Mouse (Mus musculus) limb, embryonic 11.5 days (tissue): ENCODE results near the gene Ripk1. TPM values are rescaled to one million over a fixed set of nuclear protein-coding genes. Genes with fewer than 3 reads are reported as not detected.
"Not testable (repeated sequence)": the region's sequence is repeated elsewhere in the genome, so short reads cannot be mapped to it uniquely, and the experiment has no call there.

ENCODE experiments used
- ATAC-seq: fragments of 200-750 bp; cut with Nextera tagmentation; 2 replicates; pipeline ENCODE4 v1.8.0; 2017; ENCODE audit warnings: low read depth; ENCODE audit not compliant: insufficient number of reproducible peaks, low FRiP score, low TSS enrichment
- DNase-seq: peaks from one replicate; pipeline ENCODE4 v3.0.0-alpha.2; 2015; ENCODE audit warnings: low spot score
- H3K27ac ChIP-seq: fragments of 300-500 bp; sonication (generic); replicated peaks from 2 replicates; pipeline ENCODE4 v1.5.1; 2014; ENCODE audit warnings: low read depth, mild to moderate bottlenecking, low read length
- H3K27me3 ChIP-seq: fragments of 300-500 bp; sonication (generic); 2 replicates; pipeline ENCODE4 v1.6.1; 2014; ENCODE audit warnings: mild to moderate bottlenecking, low read length, mixed read lengths; ENCODE audit not compliant: control insufficient read depth, insufficient read depth
- H3K36me3 ChIP-seq: fragments of 300-500 bp; sonication (generic); 2 replicates; pipeline ENCODE4 v1.6.1; 2014; ENCODE audit warnings: mild to moderate bottlenecking, low read length, moderate library complexity, mixed read lengths; ENCODE audit not compliant: control insufficient read depth, insufficient read depth
- H3K4me1 ChIP-seq: fragments of 300-500 bp; sonication (generic); 2 replicates; pipeline ENCODE4 v1.6.1; 2014; ENCODE audit warnings: low read length, mixed read lengths; ENCODE audit not compliant: control insufficient read depth, insufficient read depth
- H3K4me2 ChIP-seq: fragments of 300-500 bp; sonication (generic); 2 replicates; pipeline ENCODE4 v1.6.1; 2014; ENCODE audit warnings: low read depth, mild to moderate bottlenecking, moderate library complexity; ENCODE audit not compliant: severe bottlenecking
- H3K4me3 ChIP-seq: fragments of 300-500 bp; sonication (generic); 2 replicates; pipeline ENCODE4 v1.5.1; 2014; ENCODE audit warnings: low read depth, low read length
- H3K9ac ChIP-seq: fragments of 300-500 bp; sonication (generic); 2 replicates; pipeline ENCODE4 v1.6.1; 2014; ENCODE audit warnings: mild to moderate bottlenecking, low read length
- H3K9me3 ChIP-seq: fragments of 300-500 bp; sonication (generic); 2 replicates; pipeline ENCODE4 v1.6.1; 2016; ENCODE audit warnings: low read length; ENCODE audit not compliant: control insufficient read depth
- WGBS: fragments of 180-500 bp; shearing (Covaris S2); extraction: QIAGEN DNeasy Blood & Tissue Kit; methylation state at CpG from one replicate; pipeline ENCODE4 v1.1.7; 2014; 5-methylcytosine and 5-hydroxymethylcytosine counted together
- polyA plus RNA-seq: library from polyadenylated mRNA; unstranded; fragments of >200 nt; fragmentation: Nextera tagmentation; extraction: Ambion mirVana; gene quantifications from 2 replicates; pipeline ENCODE4 v1.2.1, GENCODE M21; 2014

The Ripk1 gene
- polyA plus RNA-seq, 1 experiment from 2014 or later = 11.0 TPM

GRCm38 (mm10) chr13:34060061-34060460 is 57.9 kb downstream of the Ripk1 start:
- Histone ChIP-seq H3K9me3 (no peaks in the 10 kb centered on the region; the same call in 1 of the 2 replicates), H3K27ac (no peak overlapping the region), H3K4me3 (no peak overlapping the region), H3K4me1 (no peaks in the 10 kb centered on the region), H3K9ac (no peak overlapping the region), H3K36me3 (peaks cover 6% of the 10 kb centered on the region; the same call in 1 of the 2 replicates), H3K27me3 (no peaks in the 10 kb centered on the region), H3K4me2 (no peak overlapping the region)
- WGBS = 92% methylated on average over 9 of the region's 9 CpGs
- no peak for DNase-seq
- no peak for ATAC-seq

- Histone ChIP-seq H3K9ac (no peak overlapping the region), H3K27ac (no peak overlapping the region), H3K27me3 (no peaks in the 10 kb centered on the region), H3K36me3 (0 out of 2 replicates have a peak, but pooled peaks cover 3% of the 10 kb centered on the region), H3K9me3 (no peaks in the 10 kb centered on the region), H3K4me1 (no peaks in the 10 kb centered on the region), H3K4me3 (no peak overlapping the region), H3K4me2 (no peak overlapping the region)
- WGBS = 84% methylated on average over 10 of the region's 10 CpGs
- DNase-seq (no peak), ATAC-seq (no peak)
These were observed 60.3 kb downstream of the Ripk1 start for GRCm38 (mm10) chr13:34062466-34062865.

- Histone ChIP-seq H3K4me3 (no peak overlapping the region), H3K4me1 (no peaks in the 10 kb centered on the region), H3K27ac (no peak overlapping the region), H3K9ac (no peak overlapping the region), H3K4me2 (no peak overlapping the region), H3K27me3 (no peaks in the 10 kb centered on the region), H3K36me3 (no peaks in the 10 kb centered on the region), H3K9me3 (no peaks in the 10 kb centered on the region)
- ATAC-seq (no peak), DNase-seq (no peak)
- WGBS = 88% methylated on average over 1 of the region's 1 CpGs
These were observed 64.2 kb downstream of the Ripk1 start for GRCm38 (mm10) chr13:34066351-34066750.

- DNase-seq (no peak), ATAC-seq (no peak)
- no peaks in the 10 kb centered on the region for H3K4me1 ChIP-seq
- no peak overlapping the region for H3K4me3 ChIP-seq
- H3K36me3 ChIP-seq = no peaks in the 10 kb centered on the region
- 39% methylated on average over 4 of the region's 4 CpGs for WGBS
- no peak overlapping the region for H3K4me2 ChIP-seq
- no peaks in the 10 kb centered on the region for H3K27me3 ChIP-seq
- H3K9ac ChIP-seq = no peak overlapping the region
- H3K9me3 ChIP-seq = no peaks in the 10 kb centered on the region
- no peak overlapping the region for H3K27ac ChIP-seq
These were observed 68.1 kb downstream of the Ripk1 start for GRCm38 (mm10) chr13:34070296-34070695.

- 86% methylated on average over 6 of the region's 6 CpGs for WGBS
- Histone ChIP-seq H3K4me3 (no peak overlapping the region), H3K9ac (no peak overlapping the region), H3K4me2 (no peak overlapping the region), H3K27me3 (no peaks in the 10 kb centered on the region), H3K9me3 (no peaks in the 10 kb centered on the region), H3K27ac (no peak overlapping the region), H3K4me1 (no peaks in the 10 kb centered on the region), H3K36me3 (no peaks in the 10 kb centered on the region)
- DNase-seq (no peak), ATAC-seq (no peak)
These were observed 69.7 kb downstream of the Ripk1 start for GRCm38 (mm10) chr13:34071836-34072235.

- H3K9ac ChIP-seq = no peak overlapping the region
- no peaks in the 10 kb centered on the region for H3K27me3 ChIP-seq
- WGBS = 85% methylated on average over 3 of the region's 3 CpGs
- H3K9me3 ChIP-seq = no peaks in the 10 kb centered on the region
- DNase-seq (no peak), ATAC-seq (no peak)
- no peak overlapping the region for H3K27ac ChIP-seq
- H3K4me3 ChIP-seq = no peak overlapping the region
- H3K4me2 ChIP-seq = no peak overlapping the region
- no peaks in the 10 kb centered on the region for H3K4me1 ChIP-seq
- no peaks in the 10 kb centered on the region for H3K36me3 ChIP-seq
These were observed 70.7 kb downstream of the Ripk1 start for GRCm38 (mm10) chr13:34072847-34073246.

- H3K4me2 ChIP-seq, H3K27me3 ChIP-seq, DNase-seq, H3K4me3 ChIP-seq, H3K4me1 ChIP-seq, H3K9me3 ChIP-seq, H3K36me3 ChIP-seq, H3K27ac ChIP-seq, ATAC-seq, H3K9ac ChIP-seq: not testable (repeated sequence)
- WGBS = 87% methylated on average over 8 of the region's 17 CpGs
These were observed 72.3 kb downstream of the Ripk1 start for GRCm38 (mm10) chr13:34074441-34074840.

- not testable (repeated sequence) for H3K4me3 ChIP-seq, ATAC-seq, H3K4me2 ChIP-seq, H3K36me3 ChIP-seq, H3K27ac ChIP-seq, H3K4me1 ChIP-seq, H3K9ac ChIP-seq, DNase-seq, H3K9me3 ChIP-seq, H3K27me3 ChIP-seq
- WGBS = 84% methylated on average over 6 of the region's 6 CpGs
These were observed 73.7 kb downstream of the Ripk1 start for GRCm38 (mm10) chr13:34075893-34076292.
